Mouse (Mus musculus): ENCODE measurements around the gene Hepacam. TPM values are rescaled to one million over a fixed set of nuclear protein-coding genes. Genes with fewer than 3 reads are reported as not detected.

Gene Hepacam
- 10 to 100 TPM; 58.0 to 61.6 TPM for total RNA-seq (2021)
- long read RNA-seq, experiment 1, transcript Hepacam-201 (7 exons, 3,347 nt), result major isoform, 32 of 63 reads
- long read RNA-seq, experiment 1, partial matches to known transcripts, result 6 of 63 reads
- long read RNA-seq, experiment 1, other reads (novel, unspliced or antisense), result 25 of 63 reads
- long read RNA-seq, experiment 2, transcript Hepacam-201 (7 exons, 3,347 nt), result major isoform, 38 of 63 reads
- long read RNA-seq, experiment 2, partial matches to known transcripts, result 3 of 63 reads
- long read RNA-seq, experiment 2, other reads (novel, unspliced or antisense), result 22 of 63 reads

DNA sequence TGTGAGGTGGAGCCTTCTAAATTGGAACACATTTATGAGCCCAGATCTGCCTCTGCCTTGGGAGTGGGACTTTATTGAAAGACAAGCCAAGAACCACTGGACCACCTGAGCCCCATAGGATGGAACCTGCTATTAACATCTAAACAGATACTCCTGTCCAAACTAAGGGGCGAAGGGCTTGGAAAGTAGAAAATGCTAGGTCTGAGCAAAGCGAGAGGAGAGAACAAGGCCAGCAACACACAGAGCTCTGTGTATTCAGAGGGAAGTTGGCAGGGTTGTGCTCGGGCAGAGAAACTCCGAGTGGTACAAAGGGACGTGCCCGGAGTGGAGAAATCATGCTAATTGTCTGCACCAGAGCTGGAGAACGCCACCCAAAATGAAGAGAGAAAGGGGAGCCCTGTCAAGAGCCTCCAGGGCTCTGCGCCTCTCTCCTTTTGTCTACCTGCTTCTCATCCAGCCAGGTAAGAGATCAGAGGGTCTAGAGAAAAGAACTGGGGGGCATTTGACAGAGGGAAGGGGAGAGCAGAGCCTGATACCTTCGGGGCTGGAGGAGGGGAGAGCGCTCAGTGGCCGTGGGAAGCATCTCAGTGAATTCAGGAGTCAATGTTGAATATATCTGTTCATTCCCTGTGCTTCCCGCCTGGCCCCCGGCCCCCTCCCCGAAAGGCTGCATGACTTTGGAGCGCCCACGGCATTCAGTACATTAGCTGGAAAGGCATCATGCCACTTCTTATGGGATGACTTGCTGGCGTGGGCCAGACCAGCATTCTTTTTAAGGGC is at the start of gene Hepacam:
Gene Hepacam, plus strand, starts transcription at position 51 of the 780 bp plus-strand sequence.
- intact Hi-C loops (cut with DNase I), result no loop called here
- peak; percentile 56 to 64 for DNase-seq (ENCODE audit: low spot score in 2 of 2)

DNA sequence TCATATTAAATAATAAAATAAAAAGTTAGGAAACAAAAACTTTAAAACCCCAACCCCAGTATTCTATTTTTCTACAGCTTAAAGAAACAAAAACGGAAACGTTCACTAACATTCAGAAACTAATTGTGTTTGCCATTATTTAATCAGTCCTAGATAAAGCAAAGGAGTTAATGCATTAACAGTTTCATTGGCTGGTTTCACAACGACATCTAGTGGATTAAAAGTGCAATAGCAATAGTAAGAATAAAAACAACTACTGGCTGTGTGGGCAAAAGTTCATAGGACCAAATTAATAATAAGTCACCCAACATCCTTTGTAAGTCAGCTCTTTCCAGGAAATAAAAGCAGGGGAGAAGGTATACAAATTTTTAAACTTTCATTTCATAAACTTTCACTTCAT is 37.7 kb upstream of the Hepacam start:
- intact Hi-C loops (cut with DNase I), result loop anchor here (5.0 to 10.0 kb wide), 3 partner anchors 72 to 435 kb away; partner anchors contain the start of gene Slc37a2
- no peak for DNase-seq (ENCODE audit: low spot score in 2 of 2)

DNA sequence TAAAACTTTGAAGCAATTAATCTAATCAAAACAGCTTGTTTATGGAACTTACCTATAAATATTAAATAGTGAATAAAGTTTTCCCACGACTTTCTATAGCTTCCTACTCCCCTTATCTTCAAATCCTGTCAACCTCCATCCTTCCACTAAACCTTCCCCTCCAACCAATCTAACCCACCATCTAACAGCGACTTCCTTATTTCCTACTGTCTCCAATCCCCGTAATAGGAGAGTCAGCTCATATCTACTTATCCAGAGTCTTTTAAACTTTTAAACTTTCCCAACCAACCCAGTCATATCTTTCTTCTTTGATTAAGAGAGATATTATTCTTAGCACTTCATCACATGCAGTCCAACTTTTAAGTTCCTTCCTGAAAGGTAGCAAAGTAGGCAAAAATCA is 21.7 kb upstream of the Hepacam start:
- intact Hi-C loops (cut with DNase I), result loop anchor here (5.0 kb wide), 1 partner anchor 168 kb away; no protein-coding TSS in a partner anchor
- no peak for DNase-seq (ENCODE audit: low spot score in 2 of 2)

DNA sequence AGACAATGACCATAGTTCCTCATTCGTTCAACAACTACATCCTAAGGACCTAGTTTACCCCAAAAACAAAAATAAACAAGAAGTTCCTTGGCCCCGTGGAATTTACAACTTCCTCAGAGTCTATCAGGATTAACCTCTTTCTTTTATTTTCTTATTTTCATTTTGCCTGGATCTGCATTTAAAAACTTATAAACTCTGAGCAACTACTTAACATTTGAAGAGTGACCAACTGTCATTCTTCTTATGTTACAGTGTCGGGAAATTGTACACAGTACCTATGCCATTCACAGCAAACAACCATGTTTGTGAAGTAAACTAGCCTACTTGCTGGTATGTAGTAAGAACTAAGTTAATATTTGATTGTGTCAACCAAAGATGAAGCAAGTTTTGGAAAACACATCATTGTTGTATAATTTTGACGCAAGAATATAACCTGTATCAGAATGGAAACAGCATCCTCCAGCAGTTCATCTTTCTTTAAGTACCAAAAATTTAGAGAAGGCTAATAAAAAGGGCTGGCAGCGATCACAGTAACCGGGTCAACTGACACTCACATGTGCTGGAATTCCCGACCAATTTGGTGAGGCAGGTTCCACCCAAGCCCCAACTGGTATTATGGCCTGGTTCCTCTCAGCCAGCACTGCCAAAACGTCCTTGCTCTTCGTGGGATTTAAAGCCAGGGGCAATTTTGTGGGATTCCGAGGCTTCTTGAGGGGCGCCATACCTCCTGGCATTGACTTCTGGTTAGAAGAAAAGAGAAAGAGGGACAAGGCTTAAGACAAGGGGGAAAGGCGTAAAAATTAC is 19.8 kb upstream of the Hepacam start:
- DNase-seq (ENCODE audit: low spot score in 2 of 2), result no peak
- intact Hi-C loops (cut with DNase I), result loop anchor here (5.0 kb wide), 1 partner anchor 170 kb away; no protein-coding TSS in a partner anchor

DNA sequence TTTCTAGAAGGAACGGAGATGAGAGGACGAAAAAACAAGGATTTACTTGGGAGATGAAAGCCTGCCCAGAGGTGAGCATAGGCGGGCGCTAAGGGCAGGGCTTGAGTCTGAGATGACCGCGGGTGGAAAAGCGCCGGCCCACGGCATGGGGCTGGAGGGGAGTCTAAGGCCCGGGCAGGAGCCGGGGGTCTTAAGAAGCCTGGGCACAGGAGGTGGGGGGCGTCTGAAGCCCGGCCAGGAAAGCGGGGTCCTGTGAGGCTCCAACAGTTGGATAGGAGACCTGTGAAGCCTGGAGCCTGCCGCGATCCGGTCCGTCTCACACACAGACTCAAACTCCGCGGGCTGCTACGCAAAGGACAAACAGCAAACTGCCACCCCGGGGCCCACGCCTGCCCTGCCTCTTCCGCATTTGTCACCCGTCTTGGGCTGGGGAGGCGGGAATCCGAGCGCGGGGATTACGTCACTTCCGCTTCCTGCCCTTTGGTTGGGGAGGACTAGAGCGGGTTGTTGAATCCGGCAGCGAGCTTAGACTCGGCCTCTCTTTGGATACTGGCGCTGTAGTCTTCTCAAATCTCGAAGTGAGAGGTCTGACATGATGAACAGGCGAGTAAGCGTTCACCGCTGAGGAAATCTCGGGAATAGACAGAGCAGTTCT is 19.0 kb upstream of the Hepacam start, which contains the start of gene Ccdc15:
Gene Ccdc15, minus strand, starts transcription at position 445 of the 655 bp plus-strand sequence.
- DNase-seq (ENCODE audit: low spot score in 2 of 2), result peak; percentile 97 to 98
- intact Hi-C loops (cut with DNase I), result loop anchor here (5.0 kb wide), 1 partner anchor 171 kb away; no protein-coding TSS in a partner anchor

DNA sequence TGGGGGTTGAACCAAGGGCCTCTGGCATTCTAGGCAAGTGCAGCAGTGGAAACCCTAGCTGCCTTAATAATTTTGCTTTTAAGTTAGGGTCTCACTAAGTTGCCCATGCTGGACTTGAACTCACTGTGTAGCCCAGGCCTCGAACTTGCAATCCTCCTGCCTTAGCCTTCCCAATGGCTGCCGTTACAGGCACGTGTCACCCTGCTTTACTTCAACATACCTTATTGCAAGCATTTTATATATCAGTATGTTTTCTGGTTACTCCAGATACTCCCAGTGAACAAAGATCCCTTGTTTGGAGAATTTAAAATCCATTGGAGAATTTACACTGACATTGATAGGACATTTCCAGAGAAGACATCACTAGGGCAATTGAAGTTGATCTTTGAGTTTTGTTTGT is 18.1 kb upstream of the Hepacam start:
- intact Hi-C loops (cut with DNase I), result loop anchor here (5.0 kb wide), 1 partner anchor 172 kb away; no protein-coding TSS in a partner anchor
- no peak for DNase-seq (ENCODE audit: low spot score in 2 of 2)

DNA sequence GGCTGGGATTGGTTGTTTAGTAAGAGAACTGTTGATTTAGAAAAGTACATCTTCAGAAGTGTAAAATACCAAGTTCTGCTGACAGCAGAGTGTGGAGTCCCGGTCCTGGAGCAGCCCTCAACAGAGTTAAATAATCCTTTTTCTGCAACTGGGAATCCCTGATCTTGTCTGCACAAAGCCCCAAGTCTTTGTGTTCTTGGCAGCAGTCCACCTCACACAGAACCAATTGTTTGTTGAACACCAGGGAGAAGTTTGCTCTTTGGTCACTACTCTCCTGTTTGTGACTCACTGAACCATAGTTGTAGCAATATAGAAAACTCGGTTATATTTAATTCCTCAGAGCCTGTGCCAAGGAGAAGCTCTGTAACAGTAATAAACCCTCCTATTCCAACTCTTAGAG is 15.9 kb upstream of the Hepacam start:
- intact Hi-C loops (cut with DNase I), result no loop called here
- no peak for DNase-seq (ENCODE audit: low spot score in 2 of 2)

DNA sequence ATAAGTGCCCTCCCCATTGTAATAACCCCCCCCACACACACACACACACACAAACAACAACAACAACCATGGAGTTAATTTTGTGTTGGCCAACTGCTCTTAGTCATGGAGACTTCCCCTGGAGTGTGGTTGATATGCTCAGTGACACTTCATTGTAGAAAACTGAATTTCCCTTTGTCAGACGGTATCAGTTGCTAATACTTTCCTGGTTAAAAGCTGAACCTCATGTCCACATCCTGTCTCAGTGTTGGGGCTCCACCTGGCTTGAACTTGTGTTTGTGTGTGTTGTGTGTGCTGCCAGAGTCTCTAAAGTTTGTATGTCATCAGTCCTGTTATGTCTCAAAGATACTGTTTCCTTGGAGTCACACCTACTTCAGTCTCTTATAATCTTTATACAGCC is 12.7 kb upstream of the Hepacam start:
- no peak for DNase-seq (ENCODE audit: low spot score in 2 of 2)
- intact Hi-C loops (cut with DNase I), result no loop called here

DNA sequence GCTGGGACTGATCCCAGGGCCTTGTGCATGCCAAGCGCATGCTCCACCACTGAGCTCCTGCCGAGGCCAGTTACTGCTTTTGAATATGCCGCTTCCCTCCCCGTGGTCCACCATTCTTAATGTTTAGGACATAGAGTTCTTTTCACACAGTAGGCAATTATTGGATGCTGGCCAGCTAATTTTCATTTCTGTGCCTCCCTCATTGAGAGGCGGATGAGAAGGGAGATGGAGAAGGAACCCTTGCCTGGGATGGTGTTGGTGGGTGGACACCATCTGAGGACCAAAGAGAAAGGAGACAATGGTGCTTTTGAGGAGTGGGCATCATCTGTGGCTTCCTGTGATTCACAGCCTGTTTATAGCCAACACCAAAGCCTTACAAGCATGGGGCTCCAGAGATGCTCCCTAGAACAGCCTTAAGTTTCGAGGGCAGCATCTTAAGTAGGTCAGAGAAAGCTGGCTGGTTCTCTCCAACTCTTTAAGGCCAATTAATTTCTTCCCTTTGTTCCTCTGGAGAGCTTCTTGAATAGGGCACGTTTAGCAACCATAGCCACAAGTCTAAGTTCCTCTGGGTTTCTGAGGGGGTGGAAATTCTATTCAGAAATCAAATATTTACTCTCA is 8.3 kb upstream of the Hepacam start:
- intact Hi-C loops (cut with DNase I), result no loop called here
- DNase-seq (ENCODE audit: low spot score in 2 of 2), result peak; percentile 65 to 80

DNA sequence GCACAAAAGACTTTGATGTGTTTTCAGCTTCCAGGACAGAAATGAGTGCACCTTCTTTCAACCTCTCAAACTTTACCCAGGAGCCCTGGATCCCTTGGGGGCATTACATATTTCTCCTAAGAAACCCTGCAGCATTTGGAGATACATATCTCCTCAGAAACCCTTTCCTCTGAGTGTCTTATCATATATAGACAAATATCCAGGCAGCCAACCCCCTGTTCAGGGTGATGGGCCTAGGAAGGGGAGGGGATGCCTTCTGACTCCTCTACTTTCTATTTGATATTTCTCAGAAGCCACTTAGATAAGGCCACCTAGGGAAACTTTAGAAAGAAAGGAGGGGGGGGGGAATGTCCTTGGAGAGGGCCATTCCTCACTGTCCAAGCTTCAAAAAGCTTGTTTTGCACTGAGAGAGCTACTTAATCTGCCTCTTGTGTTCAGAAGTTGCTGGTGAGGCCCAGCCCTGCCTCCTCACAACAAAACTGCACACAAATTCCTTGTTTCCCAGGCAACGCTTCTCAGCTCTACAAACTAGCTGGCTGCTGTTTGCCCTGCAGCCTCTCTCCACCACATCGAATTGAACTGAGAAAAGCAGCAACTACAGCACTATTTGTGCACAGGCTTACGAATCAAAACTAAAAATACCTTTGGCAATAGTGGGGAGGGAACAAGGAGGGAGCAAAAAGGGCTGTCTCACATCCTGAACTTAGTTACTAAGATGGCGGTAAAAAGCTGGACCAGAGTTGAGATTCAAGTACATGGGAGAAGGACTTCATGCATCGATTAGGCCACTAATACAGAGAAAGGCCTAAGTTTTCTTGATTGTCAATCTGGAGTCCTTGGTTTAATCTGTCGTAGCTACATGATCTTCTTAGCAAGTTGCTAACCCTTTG is 7.6 kb upstream of the Hepacam start:
- DNase-seq (ENCODE audit: low spot score in 2 of 2), result peak; percentile 78 to 88
- intact Hi-C loops (cut with DNase I), result no loop called here

DNA sequence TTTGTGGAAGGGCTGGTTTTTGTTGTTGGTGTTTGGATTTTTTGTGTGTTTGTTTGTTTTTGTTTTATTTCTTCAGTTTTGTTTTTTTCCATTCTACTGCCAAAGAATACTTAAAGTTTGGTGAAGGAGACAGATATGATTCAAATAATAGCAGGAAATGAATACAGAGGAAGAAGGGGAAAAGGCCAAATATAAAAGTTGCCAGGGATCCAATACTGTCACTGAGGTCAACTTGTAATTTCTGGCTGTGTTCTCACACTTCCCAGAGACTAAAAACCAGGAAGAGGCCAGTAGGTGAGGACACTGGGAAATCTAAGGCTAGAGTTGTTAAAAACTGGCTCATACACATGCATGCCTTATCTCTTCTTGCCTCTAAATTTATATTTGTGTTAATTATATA is 5.1 kb upstream of the Hepacam start:
- no peak for DNase-seq (ENCODE audit: low spot score in 2 of 2)
- intact Hi-C loops (cut with DNase I), result no loop called here

DNA sequence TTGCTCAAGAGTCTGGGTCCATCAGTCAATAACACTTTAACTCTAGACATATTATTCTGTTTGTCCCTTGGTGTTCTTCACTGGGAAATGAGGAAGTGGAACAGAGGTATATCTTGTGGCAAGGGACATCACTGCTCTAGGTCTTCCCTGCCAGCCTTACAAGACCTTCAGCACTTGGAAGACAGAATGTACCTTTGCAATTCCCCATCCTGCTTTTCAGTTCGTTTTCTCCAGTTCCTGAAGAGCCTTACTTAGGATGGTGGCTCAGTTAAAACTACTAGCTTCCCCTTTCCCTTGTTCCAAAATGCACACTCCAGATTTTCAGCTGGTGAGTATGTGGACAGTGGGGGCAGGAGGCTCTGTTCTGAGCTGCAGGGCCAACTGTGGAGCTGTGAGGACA is 4.3 kb upstream of the Hepacam start:
- intact Hi-C loops (cut with DNase I), result no loop called here
- no peak for DNase-seq (ENCODE audit: low spot score in 2 of 2)

DNA sequence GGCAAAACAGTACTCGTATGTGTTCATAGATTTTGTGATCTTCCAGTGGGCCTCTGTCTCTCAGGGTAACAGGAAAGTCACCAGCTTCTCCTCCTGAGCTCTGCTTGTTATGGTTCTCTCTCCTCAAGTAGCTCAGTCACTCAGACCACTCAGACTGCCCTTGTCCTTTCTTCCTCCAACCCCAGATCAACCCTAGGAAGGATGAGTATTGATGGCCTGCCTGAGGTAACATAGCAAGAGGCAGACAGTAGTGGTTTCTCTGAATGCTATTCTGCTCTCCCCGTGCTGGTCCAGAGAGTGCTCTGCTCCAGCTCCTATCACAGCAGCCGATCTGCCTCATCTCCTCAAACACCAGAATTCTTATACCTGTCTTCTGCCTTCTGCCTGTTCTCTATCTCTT is 3.6 kb upstream of the Hepacam start:
- intact Hi-C loops (cut with DNase I), result no loop called here
- no peak for DNase-seq (ENCODE audit: low spot score in 2 of 2)

DNA sequence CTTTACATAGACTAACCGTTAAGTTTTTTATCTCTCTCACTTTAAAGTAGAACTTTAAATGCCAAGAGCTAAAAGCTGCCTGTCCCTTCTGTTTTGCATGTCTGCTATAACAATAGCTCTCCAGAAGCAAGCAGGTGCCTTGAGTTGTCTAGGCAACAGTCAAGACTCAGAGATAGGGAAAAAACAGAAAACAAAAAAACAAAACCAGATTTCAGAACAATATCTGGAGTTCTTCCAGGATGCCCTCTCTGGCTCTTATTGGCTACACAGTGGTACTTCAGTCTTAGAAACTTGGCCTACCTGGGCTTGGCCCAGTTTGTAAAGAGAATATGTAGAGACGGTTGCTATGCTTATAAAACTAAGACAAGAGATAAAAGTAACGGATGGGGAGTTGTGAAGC is 2.8 kb upstream of the Hepacam start:
- DNase-seq (ENCODE audit: low spot score in 2 of 2), result peak in 1 of 2 experiments; percentile 53
- intact Hi-C loops (cut with DNase I), result no loop called here

DNA sequence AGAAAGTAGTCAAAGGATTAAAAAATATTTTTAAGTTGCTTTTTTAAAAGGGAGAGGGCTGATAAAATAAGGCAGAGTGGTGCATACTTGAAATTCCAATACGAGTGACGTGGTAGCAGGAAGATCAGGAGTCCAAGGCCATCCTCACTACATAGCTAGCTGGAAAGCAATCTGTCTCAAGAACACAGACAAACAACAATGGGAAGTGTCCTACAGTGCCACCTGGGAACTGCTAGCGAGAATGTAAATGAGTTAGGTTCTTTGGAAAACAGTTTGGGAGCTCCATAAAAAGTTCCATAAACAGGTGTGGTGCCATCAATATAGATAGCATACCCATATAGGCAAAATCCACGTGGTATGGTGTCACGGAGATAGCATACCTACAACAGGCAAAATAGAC is 1.4 kb upstream of the Hepacam start:
- no peak for DNase-seq (ENCODE audit: low spot score in 2 of 2)
- intact Hi-C loops (cut with DNase I), result no loop called here

DNA sequence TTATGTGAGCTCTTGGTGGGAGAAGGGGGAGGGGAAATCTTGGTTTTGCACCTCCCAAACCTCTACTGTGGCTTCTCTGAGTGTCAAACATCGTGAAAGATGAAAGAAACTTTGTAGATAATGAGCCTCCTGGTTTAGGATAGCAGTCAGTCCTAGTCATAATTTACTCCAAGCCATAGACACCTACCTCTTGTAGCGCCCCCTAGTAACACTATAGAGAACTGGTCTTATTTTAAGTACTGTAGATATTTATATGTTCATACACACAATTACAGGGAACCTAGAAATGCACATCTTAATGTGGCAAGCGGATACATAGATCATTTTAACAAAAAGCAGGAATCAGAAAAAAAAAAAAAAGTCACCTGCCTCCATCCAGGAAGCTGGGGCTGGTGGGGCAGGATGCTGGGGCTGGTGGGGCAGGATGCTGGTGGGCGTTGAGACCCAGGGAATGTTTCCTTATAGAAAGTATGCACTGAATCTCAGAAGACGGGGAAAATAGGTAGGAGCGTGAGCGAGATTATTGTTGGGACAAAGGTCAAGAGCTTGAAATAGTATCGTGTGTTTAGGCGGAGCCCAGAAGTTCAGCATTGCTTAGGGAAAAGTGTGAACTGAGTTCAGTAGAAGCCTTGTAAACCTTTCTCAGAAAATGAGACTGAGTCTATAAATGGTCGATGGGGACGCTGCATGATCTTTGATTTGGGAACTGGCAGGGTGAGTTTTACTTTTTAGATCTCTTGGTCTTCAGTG is 1.1 kb downstream of the Hepacam start:
- intact Hi-C loops (cut with DNase I), result no loop called here
- DNase-seq (ENCODE audit: low spot score in 2 of 2), result no peak

DNA sequence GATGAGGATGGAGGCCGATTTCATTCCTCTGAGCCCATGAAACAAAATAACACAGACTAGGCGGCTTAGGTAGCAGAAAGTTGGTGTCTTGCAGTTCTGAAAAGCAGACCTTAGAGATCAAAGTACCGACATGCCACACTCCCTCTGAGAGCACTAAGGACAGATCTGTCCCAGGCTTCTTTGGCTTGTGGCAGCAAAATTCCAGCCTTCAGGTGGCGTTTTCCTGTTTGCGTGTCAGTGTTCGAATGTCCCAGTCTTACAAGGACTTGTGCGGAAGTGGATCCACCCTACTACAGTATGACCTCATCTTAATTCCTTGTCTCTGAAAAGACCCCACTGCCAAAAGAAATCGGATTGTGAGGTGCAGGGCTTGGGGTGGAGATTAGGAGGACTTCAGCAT is 1.7 kb downstream of the Hepacam start:
- no peak for DNase-seq (ENCODE audit: low spot score in 2 of 2)

More for the DNA sequence above, 1.7 kb downstream of the Hepacam start:
- intact Hi-C loops (cut with DNase I), result no loop called here

All from left cerebral cortex, postnatal 14 days (tissue).